Mouse (Mus musculus): ENCODE results near the gene Col26a1. TPM values are rescaled to one million over a fixed set of nuclear protein-coding genes. Genes with fewer than 3 reads are reported as not detected.

Gene Col26a1
- polyA plus RNA-seq, 1 experiment from 2014 or later = 63.0 TPM

Other genes starting within 250 kb of the Col26a1 start
- not detected in 2 replicates for gene Myl10, start 190.1 kb downstream of the Col26a1 start, polyA plus RNA-seq (2014; fragmentation: Nextera tagmentation; extraction: Ambion mirVana)
- gene Ift22, start 24.9 kb upstream of the Col26a1 start, polyA plus RNA-seq (2014; fragmentation: Nextera tagmentation; extraction: Ambion mirVana) = 72.5 and 83.4 TPM in 2 replicates
- 298 and 318 TPM in 2 replicates for gene Fis1, start 70.1 kb upstream of the Col26a1 start, polyA plus RNA-seq (2014; fragmentation: Nextera tagmentation; extraction: Ambion mirVana)
- gene Cldn15, start 83.4 kb upstream of the Col26a1 start, polyA plus RNA-seq (2014; fragmentation: Nextera tagmentation; extraction: Ambion mirVana) = 0.22 and 0.25 TPM in 2 replicates
- 23.1 and 28.0 TPM in 2 replicates for gene Plod3, start 103.8 kb upstream of the Col26a1 start, polyA plus RNA-seq (2014; fragmentation: Nextera tagmentation; extraction: Ambion mirVana)
- 101 and 104 TPM in 2 replicates for gene Znhit1, start 104.8 kb upstream of the Col26a1 start, polyA plus RNA-seq (2014; fragmentation: Nextera tagmentation; extraction: Ambion mirVana)
- 0.68 and 0.72 TPM in 2 replicates for gene Vgf, start 143.2 kb upstream of the Col26a1 start, polyA plus RNA-seq (2014; fragmentation: Nextera tagmentation; extraction: Ambion mirVana)
- gene Ap1s1, start 162.9 kb upstream of the Col26a1 start, polyA plus RNA-seq (2014; fragmentation: Nextera tagmentation; extraction: Ambion mirVana) = 144 and 159 TPM in 2 replicates
- gene Serpine1, start 189.1 kb upstream of the Col26a1 start, polyA plus RNA-seq (2014; fragmentation: Nextera tagmentation; extraction: Ambion mirVana) = 0.17 TPM in 1 of 2 replicates, not detected in the other
- gene Trim56, start 233.0 kb upstream of the Col26a1 start, polyA plus RNA-seq (2014; fragmentation: Nextera tagmentation; extraction: Ambion mirVana) = 3.6 and 4.6 TPM in 2 replicates